Mouse (Mus musculus) forebrain, embryonic 10.5 days (tissue): ENCODE measurements around the gene Mycl. TPM values are rescaled to one million over a fixed set of nuclear protein-coding genes. Genes with fewer than 3 reads are reported as not detected.
"Not testable (repeated sequence)": the region's sequence is repeated elsewhere in the genome, so short reads cannot be mapped to it uniquely, and the experiment has no call there.

Experiments
- DNase-seq: peaks from one replicate; pipeline ENCODE4 v3.0.0-alpha.2; 2017; ENCODE audit warnings: low spot score; ENCODE audit errors: extremely low spot score
- H3K27ac ChIP-seq: fragments of 300-500 bp; sonication (generic); 2 replicates; pipeline ENCODE4 v1.5.1; 2016; ENCODE audit warnings: mild to moderate bottlenecking
- H3K27me3 ChIP-seq: fragments of 300-500 bp; sonication (generic); 2 replicates; pipeline ENCODE4 v1.6.1; 2016; ENCODE audit warnings: mild to moderate bottlenecking; ENCODE audit not compliant: poor library complexity, severe bottlenecking
- H3K36me3 ChIP-seq: fragments of 300-500 bp; sonication (generic); replicated peaks from 2 replicates; pipeline ENCODE4 v1.6.1; 2016; ENCODE audit warnings: mild to moderate bottlenecking, moderate library complexity
- H3K4me1 ChIP-seq: fragments of 300-500 bp; sonication (generic); 2 replicates; pipeline ENCODE4 v1.6.1; 2016
- H3K4me3 ChIP-seq: fragments of 300-500 bp; sonication (generic); 2 replicates; pipeline ENCODE4 v1.5.1; 2016; ENCODE audit warnings: mild to moderate bottlenecking, moderate library complexity
- H3K9me3 ChIP-seq: fragments of 300-500 bp; sonication (generic); 2 replicates; pipeline ENCODE4 v1.6.1; 2016; ENCODE audit warnings: mild to moderate bottlenecking, moderate library complexity
- WGBS: fragments of 180-500 bp; shearing (Covaris S2); methylation state at CpG from one replicate; pipeline ENCODE4 v1.1.7; 2016; 5-methylcytosine and 5-hydroxymethylcytosine counted together
- polyA plus RNA-seq: library from polyadenylated mRNA; unstranded; fragments of >200 nt; fragmentation: Nextera tagmentation; extraction: Ambion mirVana; gene quantifications from 2 replicates; pipeline ENCODE4 v1.2.1, GENCODE M21; 2016

Mycl gene
- polyA plus RNA-seq, 1 experiment from 2014 or later: 39.7 TPM

DNA sequence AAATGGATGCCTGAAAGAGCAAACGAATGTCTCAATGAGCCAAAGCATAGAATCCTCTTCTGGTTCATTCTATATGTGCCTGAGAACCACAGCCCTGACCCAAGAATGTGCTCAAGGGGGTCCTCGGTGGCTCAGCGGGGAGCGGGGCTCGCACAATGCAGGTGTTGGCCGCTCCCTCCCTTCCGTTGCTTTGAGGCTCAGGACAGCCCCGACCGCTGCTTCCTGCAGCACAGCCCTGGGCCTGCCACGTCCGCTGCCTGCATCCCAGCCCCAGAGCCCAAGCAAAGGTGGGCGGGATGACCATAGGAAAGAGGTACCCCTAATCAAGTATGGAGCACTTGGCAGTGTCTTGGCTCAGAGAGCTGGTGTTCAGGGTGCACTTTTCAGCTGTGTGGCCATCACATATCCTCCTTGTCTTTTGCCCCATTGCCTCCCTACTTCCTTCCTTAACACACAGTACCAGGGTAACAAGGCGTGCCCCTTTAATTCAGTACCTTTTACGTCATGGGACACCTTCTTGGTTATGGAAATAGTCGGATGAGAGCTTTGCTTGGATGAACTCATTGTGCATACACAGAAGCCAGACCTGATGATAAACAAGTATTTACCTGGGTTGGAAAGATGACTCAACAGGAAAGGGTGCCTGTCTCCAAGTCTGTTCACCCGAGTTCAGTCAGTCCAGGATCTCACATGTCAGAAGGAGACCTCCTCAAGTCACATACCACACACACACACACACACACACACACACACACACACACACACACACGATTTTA lies 11.8 kb upstream of the Mycl start:
- Histone ChIP-seq H3K9me3 (no peaks in the 10 kb centered on the region), H3K4me1 (peaks cover 22% of the 10 kb centered on the region), H3K27me3 (peaks cover 42% of the 10 kb centered on the region), H3K4me3 (peak overlapping the region; percentile 39), H3K27ac (peak overlapping the region; percentile 35; the same call in 1 of the 2 replicates), H3K36me3 (no peaks in the 10 kb centered on the region)
- WGBS: 23% methylated on average over 17 of the region's 17 CpGs
- peak; percentile 29 for DNase-seq

DNA sequence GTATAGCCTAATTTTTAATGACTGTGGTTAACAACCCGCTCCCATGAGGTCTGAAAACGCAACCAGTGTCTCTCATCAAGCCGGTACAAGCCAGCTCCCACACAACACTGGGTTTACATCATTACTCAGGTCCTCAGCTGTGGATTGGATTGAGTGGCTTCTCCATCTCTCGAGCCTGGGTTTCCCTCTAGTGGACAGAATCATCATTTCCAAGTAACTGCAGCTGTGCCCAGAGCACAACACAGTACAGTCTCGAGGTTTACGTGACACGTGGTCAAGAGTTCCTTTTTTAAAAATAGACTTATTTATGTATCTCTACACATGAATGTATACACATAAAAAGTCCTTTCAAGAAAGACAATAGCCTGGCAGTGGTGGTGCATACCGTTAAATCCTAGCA lies 10.3 kb upstream of the Mycl start:
- Histone ChIP-seq H3K27me3 (peaks cover 42% of the 10 kb centered on the region), H3K4me1 (peaks cover 22% of the 10 kb centered on the region), H3K36me3 (no peaks in the 10 kb centered on the region), H3K4me3 (no peak overlapping the region), H3K27ac (no peak overlapping the region), H3K9me3 (no peaks in the 10 kb centered on the region)
- peak; percentile 38 for DNase-seq
- 56% methylated on average over 8 of the region's 8 CpGs for WGBS

DNA sequence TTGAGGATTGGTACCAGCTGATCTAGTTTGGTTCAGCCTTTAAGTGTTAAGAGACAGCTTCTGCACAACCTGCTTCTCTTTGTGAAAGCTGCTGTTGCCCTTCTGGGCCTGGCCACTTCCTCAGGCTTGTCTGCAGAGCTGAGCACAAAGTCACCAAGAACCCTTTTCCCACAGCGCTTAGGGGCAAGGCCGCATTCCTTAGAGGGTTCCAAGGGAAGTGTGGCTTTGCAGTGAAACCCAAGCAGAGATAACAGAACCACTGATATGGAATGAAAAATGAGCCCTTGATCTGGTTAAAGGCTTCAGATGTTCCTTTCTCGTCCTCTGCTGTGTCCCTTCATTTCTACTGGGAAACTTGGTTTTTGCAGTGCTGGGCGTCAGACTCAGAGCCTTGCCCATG lies 8.0 kb upstream of the Mycl start:
- Histone ChIP-seq H3K9me3 (peaks cover 4% of the 10 kb centered on the region; the same call in 1 of the 2 replicates), H3K4me1 (peaks cover 13% of the 10 kb centered on the region), H3K4me3 (no peak overlapping the region), H3K36me3 (no peaks in the 10 kb centered on the region), H3K27ac (no peak overlapping the region), H3K27me3 (peaks cover 26% of the 10 kb centered on the region)
- DNase-seq: no peak
- 92% methylated on average over 4 of the region's 4 CpGs for WGBS

DNA sequence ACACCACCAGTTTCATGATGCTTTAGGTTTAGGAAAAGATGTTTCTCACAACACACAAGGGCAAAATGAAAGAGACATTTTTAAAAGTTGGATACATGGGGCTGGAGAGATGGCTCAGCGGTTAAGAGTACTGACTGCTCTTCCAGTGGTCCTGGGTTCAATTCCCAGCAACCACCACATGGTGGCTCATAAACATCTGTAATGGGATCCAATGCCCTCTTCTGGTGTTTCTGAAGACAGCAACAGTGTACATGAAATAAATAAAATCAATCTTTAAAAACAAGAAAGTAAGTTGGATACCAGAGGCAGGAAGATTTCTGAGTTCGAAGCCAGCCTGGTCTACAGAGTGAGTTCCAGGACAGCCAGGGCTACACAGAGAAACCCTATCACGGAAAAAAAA lies 7.4 kb upstream of the Mycl start:
- H3K4me3 ChIP-seq, H3K27ac ChIP-seq, DNase-seq, H3K9me3 ChIP-seq, H3K4me1 ChIP-seq, H3K36me3 ChIP-seq: not testable (repeated sequence)
- WGBS: 48% methylated on average over 3 of the region's 3 CpGs
- peaks cover 21% of the 10 kb centered on the region for H3K27me3 ChIP-seq

DNA sequence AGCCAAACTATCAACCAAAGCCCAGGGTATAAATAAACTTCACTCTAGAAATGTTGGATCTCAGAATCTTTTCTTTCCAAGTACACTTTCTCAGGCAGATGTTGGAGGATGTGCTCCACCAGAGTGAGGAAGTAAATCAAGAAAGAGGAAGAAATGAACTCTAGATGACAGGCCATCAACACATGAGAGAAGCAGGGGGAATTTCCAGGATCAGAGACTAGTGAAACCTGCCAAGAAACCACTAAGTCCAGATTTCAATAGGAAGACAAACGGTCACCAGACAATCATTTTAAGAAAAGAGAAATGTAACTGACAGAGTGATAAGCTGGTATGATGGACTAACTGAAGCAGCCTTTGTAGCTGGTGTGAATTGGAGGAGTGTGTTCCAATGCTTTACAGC lies 4.3 kb upstream of the Mycl start:
- no peak for DNase-seq
- no peaks in the 10 kb centered on the region for H3K27me3 ChIP-seq
- 86% methylated on average over 1 of the region's 1 CpGs for WGBS
- no peaks in the 10 kb centered on the region for H3K36me3 ChIP-seq
- no peak overlapping the region for H3K27ac ChIP-seq
- no peak overlapping the region for H3K4me3 ChIP-seq
- H3K4me1 ChIP-seq: peaks cover 13% of the 10 kb centered on the region
- H3K9me3 ChIP-seq: peaks cover 4% of the 10 kb centered on the region; the same call in 1 of the 2 replicates

DNA sequence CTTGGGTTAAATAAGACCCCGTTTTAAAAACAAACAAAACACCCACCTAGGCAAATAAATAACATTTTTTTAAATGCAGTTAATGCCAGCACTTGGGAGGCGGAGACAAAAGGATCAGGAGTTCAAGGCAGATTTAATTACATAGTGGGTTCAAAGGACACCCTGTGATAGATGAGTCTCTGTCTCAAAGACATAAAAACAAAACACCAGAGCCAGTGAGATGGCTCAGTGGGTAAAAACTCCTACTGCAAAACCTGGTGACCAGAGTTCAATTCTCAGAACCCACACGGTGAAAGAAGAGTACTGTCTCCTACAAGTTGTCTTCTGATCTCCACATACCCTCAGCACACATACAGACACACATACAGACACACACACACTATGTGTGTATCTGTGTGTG lies 3.2 kb upstream of the Mycl start:
- DNase-seq: no peak
- peaks cover 24% of the 10 kb centered on the region for H3K4me1 ChIP-seq
- H3K27ac ChIP-seq: no peak overlapping the region
- peaks cover 4% of the 10 kb centered on the region; the same call in 1 of the 2 replicates for H3K9me3 ChIP-seq
- WGBS: 84% methylated on average over 3 of the region's 3 CpGs
- peaks cover 6% of the 10 kb centered on the region; the same call in 1 of the 2 replicates for H3K27me3 ChIP-seq
- no peaks in the 10 kb centered on the region for H3K36me3 ChIP-seq
- no peak overlapping the region for H3K4me3 ChIP-seq

DNA sequence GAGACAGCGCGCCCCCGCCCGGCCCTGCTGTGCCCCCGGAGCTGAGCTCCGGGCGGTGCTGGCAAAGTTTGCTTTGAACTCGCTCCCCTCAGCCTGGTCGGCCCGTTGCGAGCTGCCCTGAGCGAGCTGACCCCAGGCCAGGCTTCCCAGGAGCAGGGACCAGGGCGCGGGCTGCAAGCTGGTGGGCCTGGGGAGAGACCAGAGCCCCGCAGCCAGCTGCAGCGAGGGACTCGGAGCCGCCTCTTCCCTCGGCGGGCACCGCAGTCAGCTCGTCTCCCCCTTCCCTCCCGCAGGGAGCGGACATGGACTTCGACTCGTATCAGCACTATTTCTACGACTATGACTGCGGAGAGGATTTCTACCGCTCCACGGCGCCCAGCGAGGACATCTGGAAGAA lies 767 bp downstream of the Mycl start:
- peak; percentile 71 for DNase-seq
- Histone ChIP-seq H3K4me1 (peaks cover 63% of the 10 kb centered on the region), H3K4me3 (peak overlapping the region; percentile 86), H3K36me3 (peaks cover 16% of the 10 kb centered on the region), H3K27ac (peak overlapping the region; percentile 94), H3K27me3 (peaks cover 39% of the 10 kb centered on the region), H3K9me3 (no peaks in the 10 kb centered on the region)
- WGBS: under 1% methylated on average over 32 of the region's 32 CpGs

DNA sequence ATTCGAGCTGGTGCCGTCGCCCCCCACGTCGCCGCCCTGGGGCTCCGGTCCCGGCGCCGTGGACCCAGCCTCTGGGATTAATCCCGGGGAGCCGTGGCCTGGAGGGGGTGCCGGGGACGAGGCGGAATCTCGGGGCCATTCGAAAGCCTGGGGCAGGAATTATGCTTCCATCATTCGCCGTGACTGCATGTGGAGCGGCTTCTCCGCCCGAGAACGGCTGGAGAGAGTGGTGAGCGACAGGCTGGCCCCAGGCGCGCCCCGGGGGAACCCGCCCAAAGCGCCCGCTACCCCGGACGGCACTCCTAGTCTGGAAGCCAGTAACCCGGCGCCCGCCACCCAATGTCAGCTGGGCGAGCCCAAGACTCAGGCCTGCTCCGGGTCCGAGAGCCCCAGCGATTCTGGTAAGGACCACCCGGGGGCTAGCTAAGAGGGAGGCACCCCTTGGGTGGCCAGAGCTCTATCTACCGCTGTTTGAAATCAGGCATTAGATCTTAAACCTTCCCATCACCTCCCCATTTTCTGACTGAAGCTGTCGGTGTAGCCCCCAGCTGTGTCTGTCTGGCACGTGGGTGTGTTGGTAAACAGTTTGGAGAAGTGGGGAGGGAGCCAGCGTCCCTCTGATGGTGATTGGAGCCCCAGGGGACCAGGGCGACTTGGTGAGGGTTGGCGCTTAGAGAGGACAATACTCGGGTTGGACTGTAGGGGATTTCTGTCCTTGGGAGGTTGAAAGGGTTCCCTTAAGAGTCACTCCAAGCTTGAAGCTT lies 1.3 kb downstream of the Mycl start:
- under 1% methylated on average over 47 of the region's 47 CpGs for WGBS
- Histone ChIP-seq H3K4me1 (peaks cover 69% of the 10 kb centered on the region), H3K36me3 (peaks cover 22% of the 10 kb centered on the region), H3K27ac (peak overlapping the region; percentile 94), H3K27me3 (peaks cover 40% of the 10 kb centered on the region), H3K4me3 (peak overlapping the region; percentile 86), H3K9me3 (no peaks in the 10 kb centered on the region)
- DNase-seq: peak; percentile 58

DNA sequence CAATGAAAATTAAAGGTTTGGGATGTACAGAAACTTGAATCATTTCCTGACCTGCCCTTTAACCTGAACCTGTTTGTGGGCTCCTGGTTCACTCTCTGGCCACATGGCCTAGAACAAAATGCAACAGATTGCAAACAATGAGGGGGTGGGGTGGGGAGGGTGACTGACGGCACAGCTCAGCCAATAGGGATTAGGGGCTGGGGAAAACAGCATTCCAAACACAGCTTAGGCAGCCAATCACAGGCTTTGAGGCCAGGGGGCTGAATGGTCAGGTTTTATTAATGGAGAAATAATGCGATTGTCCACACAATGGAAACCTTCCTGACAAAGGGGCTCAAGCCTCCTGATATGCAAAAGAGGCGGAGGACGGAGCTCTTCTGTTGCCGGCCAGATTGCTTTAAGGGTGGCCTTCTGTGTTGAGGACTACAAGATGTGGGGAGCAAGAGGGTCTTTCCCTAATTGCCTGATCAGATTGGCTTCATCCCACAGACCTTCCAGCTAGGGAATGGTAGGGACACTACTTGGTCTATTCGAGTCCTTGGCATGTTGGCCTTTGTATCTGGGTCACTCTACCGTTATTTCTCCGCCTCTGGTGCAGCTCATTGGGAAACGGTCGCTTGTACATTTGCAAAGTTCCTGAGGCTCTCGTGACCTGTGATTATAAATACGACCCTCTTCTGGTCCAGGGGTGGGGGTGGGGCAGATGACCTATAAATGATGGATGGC lies 3.2 kb downstream of the Mycl start:
- H3K9me3 ChIP-seq: no peaks in the 10 kb centered on the region
- peaks cover 40% of the 10 kb centered on the region for H3K27me3 ChIP-seq
- H3K4me1 ChIP-seq: peaks cover 87% of the 10 kb centered on the region
- H3K36me3 ChIP-seq: peaks cover 36% of the 10 kb centered on the region
- H3K4me3 ChIP-seq: peak overlapping the region; percentile 86
- peak overlapping the region; percentile 94 for H3K27ac ChIP-seq
- peak; percentile 81 for DNase-seq
- 5% methylated on average over 12 of the region's 12 CpGs for WGBS

DNA sequence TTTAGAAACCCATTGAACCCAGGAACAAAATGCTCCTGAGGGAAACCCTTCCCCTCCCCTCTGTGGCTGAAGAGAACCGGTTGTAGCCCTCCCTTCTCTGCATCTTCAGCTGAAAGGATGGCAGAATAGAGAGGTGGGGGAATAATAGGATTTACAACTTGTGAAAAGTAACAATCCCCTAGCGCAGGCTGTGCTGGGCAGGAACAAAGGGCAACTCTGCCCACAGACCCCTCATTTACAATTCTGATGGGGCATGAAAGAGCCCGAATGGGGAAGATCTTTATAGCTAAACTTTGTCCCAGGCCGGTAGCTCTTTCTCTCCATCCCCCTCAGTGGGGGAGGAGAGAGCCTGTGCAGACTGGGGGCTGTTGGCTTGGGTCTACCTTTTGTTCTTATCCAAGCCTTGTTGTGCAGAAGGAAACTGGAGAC lies 3.8 kb downstream of the Mycl start:
- WGBS: 3% methylated on average over 4 of the region's 4 CpGs
- Histone ChIP-seq H3K9me3 (no peaks in the 10 kb centered on the region), H3K36me3 (peaks cover 36% of the 10 kb centered on the region), H3K27me3 (peaks cover 40% of the 10 kb centered on the region), H3K4me1 (peaks cover 89% of the 10 kb centered on the region), H3K4me3 (peak overlapping the region; percentile 86), H3K27ac (peak overlapping the region; percentile 94)
- DNase-seq: peak; percentile 76

DNA sequence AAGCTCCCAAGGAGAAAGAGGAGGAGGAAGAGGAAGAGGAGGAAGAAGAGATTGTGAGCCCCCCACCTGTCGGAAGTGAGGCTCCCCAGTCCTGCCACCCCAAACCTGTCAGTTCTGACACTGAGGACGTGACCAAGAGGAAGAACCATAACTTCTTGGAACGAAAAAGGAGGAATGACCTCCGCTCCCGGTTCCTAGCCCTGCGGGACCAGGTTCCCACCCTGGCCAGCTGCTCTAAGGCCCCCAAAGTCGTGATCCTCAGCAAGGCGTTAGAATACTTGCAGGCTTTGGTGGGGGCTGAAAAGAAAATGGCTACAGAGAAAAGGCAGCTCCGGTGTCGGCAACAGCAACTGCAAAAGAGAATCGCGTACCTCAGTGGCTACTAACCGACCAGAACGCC lies 4.7 kb downstream of the Mycl start:
- Histone ChIP-seq H3K4me3 (peak overlapping the region; percentile 86), H3K27me3 (peaks cover 40% of the 10 kb centered on the region), H3K4me1 (peaks cover 94% of the 10 kb centered on the region), H3K36me3 (peaks cover 36% of the 10 kb centered on the region), H3K9me3 (no peaks in the 10 kb centered on the region), H3K27ac (peak overlapping the region; percentile 94)
- WGBS: 48% methylated on average over 14 of the region's 14 CpGs
- DNase-seq: no peak

DNA sequence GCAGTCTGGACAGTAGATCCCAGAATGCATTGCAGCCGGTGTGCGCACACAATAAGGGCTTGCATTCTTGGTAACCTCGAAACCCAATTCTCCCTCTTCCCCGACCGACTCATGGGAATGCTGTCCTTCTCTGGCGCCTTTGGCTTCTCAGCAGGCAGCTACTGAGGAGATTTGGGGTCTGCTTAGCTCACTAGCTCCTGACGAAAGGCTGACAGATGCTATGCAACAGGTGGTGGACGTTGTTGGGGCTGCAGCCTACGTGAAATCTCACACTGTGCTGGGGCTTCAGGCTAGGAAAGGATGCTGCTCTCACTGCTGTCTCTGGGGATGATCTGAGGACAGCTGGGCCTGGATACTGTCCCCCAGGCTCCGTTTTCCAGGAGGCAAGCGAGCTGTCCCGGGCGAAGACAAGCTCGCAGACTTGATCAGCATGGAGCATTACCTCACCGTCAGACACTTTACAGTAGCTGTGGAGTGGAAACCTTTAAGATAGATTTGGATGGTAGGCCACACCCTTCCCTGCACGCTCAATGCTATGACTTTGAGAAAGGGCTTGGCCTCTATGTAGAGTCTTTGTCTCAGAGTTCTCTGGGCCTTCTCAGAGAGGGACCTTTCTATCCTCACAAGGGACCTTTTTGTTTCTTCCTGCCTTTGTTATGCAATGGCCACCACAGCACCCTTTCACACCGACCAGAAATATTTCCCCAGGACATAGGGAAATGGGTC lies 5.3 kb downstream of the Mycl start:
- DNase-seq: no peak
- H3K27ac ChIP-seq: peak overlapping the region; percentile 94
- H3K27me3 ChIP-seq: peaks cover 40% of the 10 kb centered on the region
- WGBS: 45% methylated on average over 17 of the region's 17 CpGs
- peaks cover 94% of the 10 kb centered on the region for H3K4me1 ChIP-seq
- H3K9me3 ChIP-seq: no peaks in the 10 kb centered on the region
- peak overlapping the region; percentile 86 for H3K4me3 ChIP-seq
- H3K36me3 ChIP-seq: peaks cover 36% of the 10 kb centered on the region
